In genomic region chr9:41161413-41161812, GRCm38 (mm10) we compare ENCODE assay signal across 10 mouse cellular contexts. TPM values are rescaled to one million over a fixed set of nuclear protein-coding genes. Genes with fewer than 3 reads are reported as not detected.
DNase-seq lines count a peak whose midpoint lies in the region; ATAC-seq lines count a peak whose summit lies in the region.
"Had no signal": no experiment of that assay in that cellular context is flagged by ENCODE, and none has a peak within 500 bp of the region (broad histone marks: within the 10 kb centered on the region; RNA-seq: fewer than 3 reads in every experiment).

Gene Ubash3b, minus strand, starts transcription at chr9:41161697.

- ATAC-seq in midbrain, embryonic 12.5 days (ENCODE audit: low FRiP score, low read depth) = no peak
- ATAC-seq in midbrain, embryonic 11.5 days (ENCODE audit: low FRiP score) = no peak
- peak; percentile 18; the same call in 1 of the 2 replicates for ATAC-seq in neutrophil, adult 5-6 weeks (ENCODE audit: extremely low read depth, insufficient number of reproducible peaks, low FRiP score, poor library complexity, severe bottlenecking)

- no peaks in the 10 kb centered on the region for H3K36me3 ChIP-seq in midbrain, embryonic 12.5 days
- H3K36me3 ChIP-seq in midbrain, embryonic 11.5 days (ENCODE audit: control insufficient read depth, insufficient read depth, low read length) = no peaks in the 10 kb centered on the region
- H3K36me3 ChIP-seq: limb, embryonic 13.5 days had no signal

- H3K4me2 ChIP-seq in midbrain, embryonic 12.5 days (replicated peaks) = no peak within 1 kb of the TSS
- H3K4me2 ChIP-seq in midbrain, embryonic 11.5 days = no peak within 1 kb of the TSS
- H3K4me2 ChIP-seq: limb, embryonic 13.5 days had no signal

- WGBS in midbrain, embryonic 12.5 days = 86% methylated on average over 6 of the region's 6 CpGs
- 81% methylated on average over 6 of the region's 6 CpGs for WGBS in midbrain, embryonic 11.5 days

- intact Hi-C loops in left cerebral cortex, postnatal 36 days (cut with DNase I) = no loop called here

- H3K4me1 ChIP-seq in midbrain, embryonic 12.5 days = peaks cover 20% of the 10 kb centered on the region
- H3K4me1 ChIP-seq in midbrain, embryonic 11.5 days (ENCODE audit: control insufficient read depth, insufficient read depth, low read length) = peaks cover 6% of the 10 kb centered on the region

- no peak for DNase-seq in frontal cortex, adult 2 months (ENCODE audit: extremely low spot score in 1 of 2, low spot score in 1 of 2)
- DNase-seq in frontal cortex, postnatal 36 days (ENCODE audit: low spot score in 2 of 2) = no peak
- no peak for DNase-seq in midbrain, embryonic 11.5 days (ENCODE audit: low spot score, missing footprints)
- no peak for DNase-seq in left cerebral cortex, postnatal 36 days (ENCODE audit: low spot score in 2 of 2)
- no peak for DNase-seq in thymus, postnatal 25 days
- no peak for DNase-seq in ovary, postnatal 10 days (ENCODE audit: low spot score)
- DNase-seq: B cell, adult 2 months had no signal

- no peak within 1 kb of the TSS for H3K9ac ChIP-seq in midbrain, embryonic 12.5 days (replicated peaks)
- H3K9ac ChIP-seq in midbrain, embryonic 11.5 days (ENCODE audit: low read length) = no peak within 1 kb of the TSS
- H3K9ac ChIP-seq: limb, embryonic 13.5 days had no signal

- H3K27ac ChIP-seq in midbrain, embryonic 12.5 days (replicated peaks) = 0 out of 2 replicates have a peak within 1 kb of the TSS, but pooled peaks have one; percentile 32
- no peak within 1 kb of the TSS for H3K27ac ChIP-seq in midbrain, embryonic 11.5 days (ENCODE audit: low read depth, low read length)
- H3K27ac ChIP-seq: limb, embryonic 13.5 days had no signal

- H3K27me3 ChIP-seq in midbrain, embryonic 12.5 days = peaks cover 39% of the 10 kb centered on the region
- H3K27me3 ChIP-seq in midbrain, embryonic 11.5 days (ENCODE audit: control insufficient read depth, insufficient read depth, low read length) = peaks cover 8% of the 10 kb centered on the region

- H3K9me3 ChIP-seq in midbrain, embryonic 12.5 days = no peaks in the 10 kb centered on the region
- no peaks in the 10 kb centered on the region for H3K9me3 ChIP-seq in midbrain, embryonic 11.5 days (ENCODE audit: control insufficient read depth, low read length)
- H3K9me3 ChIP-seq: limb, embryonic 13.5 days had no signal

- no peak within 1 kb of the TSS for H3K4me3 ChIP-seq in midbrain, embryonic 12.5 days
- no peak within 1 kb of the TSS for H3K4me3 ChIP-seq in midbrain, embryonic 11.5 days (ENCODE audit: low read depth, low read length)
- H3K4me3 ChIP-seq: limb, embryonic 13.5 days had no signal

RNA-seq across cellular contexts. Expression of gene Ubash3b, which starts in this region (rescaled TPM):
- 18.6 and 19.1 TPM in 2 replicates for polyA plus RNA-seq in frontal cortex, adult 2 months (2012; rRNA removed)
- polyA plus RNA-seq in midbrain, embryonic 12.5 days (2016; fragmentation: Nextera tagmentation; extraction: Ambion mirVana) = 8.1 and 10.1 TPM in 2 replicates
- polyA plus RNA-seq in midbrain, embryonic 11.5 days (2014; fragmentation: Nextera tagmentation; extraction: Ambion mirVana) = 9.4 and 9.5 TPM in 2 replicates
- 10 to 100 TPM; 22.5 to 22.6 TPM for total RNA-seq in left cerebral cortex, postnatal 36 days (2021)
- total RNA-seq in neutrophil, adult 5-6 weeks (2017) = 7.1 and 9.1 TPM in 2 replicates
